Mouse (Mus musculus): ENCODE data around the gene Prl3d3.
"Not testable (repeated sequence)": the region's sequence is repeated elsewhere in the genome, so short reads cannot be mapped to it uniquely, and the experiment has no call there.

Prl3d3 gene

GRCm38 (mm10) chr13:27156490-27156889 is at the start of gene Prl3d3:
Gene Prl3d3 (plus strand): TSS chr13:27156790.
- DNase-seq (ENCODE audit: low spot score), result not testable (repeated sequence)

DNA sequence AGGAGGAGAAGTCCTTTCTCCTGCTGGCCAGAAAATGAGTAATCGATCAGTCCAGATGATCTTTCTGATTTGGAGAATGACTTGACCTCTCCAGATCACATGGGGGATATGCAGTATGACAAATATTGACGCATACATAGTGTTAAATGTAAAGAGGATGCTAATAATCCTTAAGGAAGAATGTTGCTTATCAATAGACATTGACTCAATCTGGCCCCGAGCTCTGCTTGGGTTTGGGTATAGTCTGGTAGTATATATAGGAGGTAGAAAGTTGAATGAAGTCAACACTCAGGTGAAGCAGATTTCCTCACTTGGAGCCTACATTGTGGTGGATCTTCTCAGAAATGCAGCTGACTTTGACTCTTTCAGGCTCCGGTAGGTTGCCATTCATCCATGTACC is 35.2 kb upstream of the Prl3d3 start, which contains the start of gene Prl3d2:
Gene Prl3d2, plus strand, starts transcription at position 301 of the 400 bp plus-strand sequence.
- DNase-seq (ENCODE audit: low spot score), result not testable (repeated sequence)

- no peak for DNase-seq (ENCODE audit: low spot score)
Measured at GRCm38 (mm10) chr13:27148264-27148663, 8.3 kb upstream of the Prl3d3 start.

DNA sequence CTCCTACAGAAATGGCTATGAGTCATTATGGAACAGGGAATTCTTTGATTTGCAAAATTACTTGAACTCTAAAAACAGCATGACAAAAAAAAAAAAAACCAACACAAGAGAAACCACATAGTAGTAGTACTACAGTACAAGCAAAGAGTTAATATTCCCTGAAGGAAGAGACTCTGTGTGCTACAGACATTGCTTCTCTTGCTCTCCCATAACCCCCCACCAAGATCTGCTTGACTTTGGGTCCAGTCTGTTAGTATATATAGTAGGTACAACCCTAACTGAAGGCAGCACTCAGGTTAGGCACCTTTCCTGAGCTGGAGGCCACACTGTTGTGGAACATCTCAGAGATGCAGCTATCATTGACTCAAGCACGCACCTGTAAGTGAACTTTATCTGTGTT is 39.8 kb downstream of the Prl3d3 start, which contains the start of gene Prl3c1:
Gene Prl3c1, plus strand, starts transcription at position 301 of the 400 bp plus-strand sequence.
- no peak for DNase-seq (ENCODE audit: low spot score)

All from urinary bladder, postnatal 10 days (tissue).